Mouse (Mus musculus): ENCODE measurements around the gene Avpr2. TPM values are rescaled to one million over a fixed set of nuclear protein-coding genes. Genes with fewer than 3 reads are reported as not detected.

The Avpr2 gene
- 0.11 and 0.16 TPM in 2 replicates for polyA plus RNA-seq (2015; fragmentation: Nextera tagmentation; extraction: Ambion mirVana)

- Histone ChIP-seq H3K27ac (replicated peaks) (no peak within 1 kb of the TSS), H3K9me3 (replicated peaks) (no peaks in the 10 kb centered on the region), H3K4me3 (replicated peaks) (no peak within 1 kb of the TSS), H3K27me3 (no peaks in the 10 kb centered on the region), H3K4me1 (no peaks in the 10 kb centered on the region), H3K36me3 (no peaks in the 10 kb centered on the region), H3K4me2 (replicated peaks) (no peak within 1 kb of the TSS), H3K9ac (no peak within 1 kb of the TSS)
- no peak for ATAC-seq (ENCODE audit: insufficient number of reproducible peaks, low FRiP score, low TSS enrichment, low read depth)
- 58% methylated on average over 6 of the region's 6 CpGs for WGBS
Observed at GRCm38 (mm10) chrX:73891551-73892152, at the start of gene Avpr2. TSS of gene Avpr2 (plus strand) at chrX:73892102.

GRCm38 (mm10) chrX:73854326-73855086 lies 37.4 kb upstream of the Avpr2 start:
- no peak overlapping the region for H3K9ac ChIP-seq
- ATAC-seq (ENCODE audit: insufficient number of reproducible peaks, low FRiP score, low TSS enrichment, low read depth) = no peak
- 91% methylated on average over 9 of the region's 9 CpGs for WGBS
- no peaks in the 10 kb centered on the region for H3K9me3 ChIP-seq (replicated peaks)
- no peaks in the 10 kb centered on the region for H3K4me1 ChIP-seq
- H3K4me3 ChIP-seq (replicated peaks) = no peak overlapping the region
- H3K27me3 ChIP-seq = no peaks in the 10 kb centered on the region
- H3K4me2 ChIP-seq (replicated peaks) = no peak overlapping the region
- no peak overlapping the region for H3K27ac ChIP-seq (replicated peaks)
- H3K36me3 ChIP-seq = no peaks in the 10 kb centered on the region

- Histone ChIP-seq H3K4me3 (replicated peaks) (no peak overlapping the region), H3K27me3 (no peaks in the 10 kb centered on the region), H3K4me1 (no peaks in the 10 kb centered on the region), H3K4me2 (replicated peaks) (no peak overlapping the region), H3K27ac (replicated peaks) (no peak overlapping the region), H3K36me3 (no peaks in the 10 kb centered on the region), H3K9ac (no peak overlapping the region), H3K9me3 (replicated peaks) (no peaks in the 10 kb centered on the region)
- WGBS = 61% methylated on average over 3 of the region's 3 CpGs
- ATAC-seq (ENCODE audit: insufficient number of reproducible peaks, low FRiP score, low TSS enrichment, low read depth) = no peak
Observed at GRCm38 (mm10) chrX:73855087-73855408, 36.9 kb upstream of the Avpr2 start.

- no peak overlapping the region for H3K27ac ChIP-seq (replicated peaks)
- 55% methylated on average over 3 of the region's 3 CpGs for WGBS
- H3K4me2 ChIP-seq (replicated peaks) = no peak overlapping the region
- no peak for ATAC-seq (ENCODE audit: insufficient number of reproducible peaks, low FRiP score, low TSS enrichment, low read depth)
- no peaks in the 10 kb centered on the region for H3K9me3 ChIP-seq (replicated peaks)
- no peaks in the 10 kb centered on the region for H3K27me3 ChIP-seq
- H3K4me1 ChIP-seq = no peaks in the 10 kb centered on the region
- no peak overlapping the region for H3K4me3 ChIP-seq (replicated peaks)
- no peak overlapping the region for H3K9ac ChIP-seq
- no peaks in the 10 kb centered on the region for H3K36me3 ChIP-seq
Observed at GRCm38 (mm10) chrX:73864692-73865091, 27.2 kb upstream of the Avpr2 start.

- H3K27me3 ChIP-seq = no peaks in the 10 kb centered on the region
- no peak overlapping the region for H3K9ac ChIP-seq
- H3K36me3 ChIP-seq = no peaks in the 10 kb centered on the region
- H3K9me3 ChIP-seq (replicated peaks) = no peaks in the 10 kb centered on the region
- WGBS = 21% methylated on average over 3 of the region's 3 CpGs
- H3K4me3 ChIP-seq (replicated peaks) = no peak overlapping the region
- no peaks in the 10 kb centered on the region for H3K4me1 ChIP-seq
- no peak overlapping the region for H3K4me2 ChIP-seq (replicated peaks)
- no peak for ATAC-seq (ENCODE audit: insufficient number of reproducible peaks, low FRiP score, low TSS enrichment, low read depth)
- H3K27ac ChIP-seq (replicated peaks) = no peak overlapping the region
Observed at GRCm38 (mm10) chrX:73867256-73867655, 24.6 kb upstream of the Avpr2 start.

- H3K4me2 ChIP-seq (replicated peaks) = no peak overlapping the region
- WGBS = 90% methylated on average over 1 of the region's 1 CpGs
- no peaks in the 10 kb centered on the region for H3K27me3 ChIP-seq
- ATAC-seq (ENCODE audit: insufficient number of reproducible peaks, low FRiP score, low TSS enrichment, low read depth) = no peak
- no peaks in the 10 kb centered on the region for H3K9me3 ChIP-seq (replicated peaks)
- no peaks in the 10 kb centered on the region for H3K4me1 ChIP-seq
- H3K36me3 ChIP-seq = no peaks in the 10 kb centered on the region
- H3K4me3 ChIP-seq (replicated peaks) = no peak overlapping the region
- no peak overlapping the region for H3K27ac ChIP-seq (replicated peaks)
- no peak overlapping the region for H3K9ac ChIP-seq
Observed at GRCm38 (mm10) chrX:73867852-73868251, 24.1 kb upstream of the Avpr2 start.

- 11% methylated on average over 5 of the region's 5 CpGs for WGBS
- H3K27ac ChIP-seq (replicated peaks) = no peak overlapping the region
- no peaks in the 10 kb centered on the region for H3K36me3 ChIP-seq
- H3K4me3 ChIP-seq (replicated peaks) = no peak overlapping the region
- no peaks in the 10 kb centered on the region for H3K27me3 ChIP-seq
- no peak overlapping the region for H3K9ac ChIP-seq
- ATAC-seq (ENCODE audit: insufficient number of reproducible peaks, low FRiP score, low TSS enrichment, low read depth) = no peak
- no peaks in the 10 kb centered on the region for H3K9me3 ChIP-seq (replicated peaks)
- no peak overlapping the region for H3K4me2 ChIP-seq (replicated peaks)
- no peaks in the 10 kb centered on the region for H3K4me1 ChIP-seq
Observed at GRCm38 (mm10) chrX:73869334-73869733, 22.6 kb upstream of the Avpr2 start.

- no peaks in the 10 kb centered on the region for H3K9me3 ChIP-seq (replicated peaks)
- H3K9ac ChIP-seq = no peak overlapping the region
- H3K4me3 ChIP-seq (replicated peaks) = no peak overlapping the region
- no peak overlapping the region for H3K27ac ChIP-seq (replicated peaks)
- no peak overlapping the region for H3K4me2 ChIP-seq (replicated peaks)
- no peaks in the 10 kb centered on the region for H3K36me3 ChIP-seq
- H3K4me1 ChIP-seq = no peaks in the 10 kb centered on the region
- no peak for ATAC-seq (ENCODE audit: insufficient number of reproducible peaks, low FRiP score, low TSS enrichment, low read depth)
- no peaks in the 10 kb centered on the region for H3K27me3 ChIP-seq
Observed at GRCm38 (mm10) chrX:73871474-73871873, 20.4 kb upstream of the Avpr2 start.

- H3K9me3 ChIP-seq (replicated peaks) = no peaks in the 10 kb centered on the region
- 50% methylated on average over 1 of the region's 1 CpGs for WGBS
- H3K27ac ChIP-seq (replicated peaks) = no peak overlapping the region
- H3K36me3 ChIP-seq = no peaks in the 10 kb centered on the region
- ATAC-seq (ENCODE audit: insufficient number of reproducible peaks, low FRiP score, low TSS enrichment, low read depth) = no peak
- no peak overlapping the region for H3K4me2 ChIP-seq (replicated peaks)
- no peaks in the 10 kb centered on the region for H3K4me1 ChIP-seq
- H3K27me3 ChIP-seq = no peaks in the 10 kb centered on the region
- H3K4me3 ChIP-seq (replicated peaks) = no peak overlapping the region
- no peak overlapping the region for H3K9ac ChIP-seq
Observed at GRCm38 (mm10) chrX:73871956-73872355, 19.9 kb upstream of the Avpr2 start.

GRCm38 (mm10) chrX:73875881-73876280 lies 16.0 kb upstream of the Avpr2 start:
- Histone ChIP-seq H3K4me2 (replicated peaks) (no peak overlapping the region), H3K9me3 (replicated peaks) (no peaks in the 10 kb centered on the region), H3K36me3 (no peaks in the 10 kb centered on the region), H3K27me3 (peaks cover 14% of the 10 kb centered on the region), H3K4me3 (replicated peaks) (no peak overlapping the region), H3K9ac (no peak overlapping the region), H3K4me1 (no peaks in the 10 kb centered on the region), H3K27ac (replicated peaks) (no peak overlapping the region)
- WGBS = 47% methylated on average over 2 of the region's 2 CpGs
- ATAC-seq (ENCODE audit: insufficient number of reproducible peaks, low FRiP score, low TSS enrichment, low read depth) = no peak

GRCm38 (mm10) chrX:73877014-73877413 lies 14.9 kb upstream of the Avpr2 start:
- no peak overlapping the region for H3K4me3 ChIP-seq (replicated peaks)
- ATAC-seq (ENCODE audit: insufficient number of reproducible peaks, low FRiP score, low TSS enrichment, low read depth) = no peak
- no peaks in the 10 kb centered on the region for H3K36me3 ChIP-seq
- H3K4me1 ChIP-seq = peaks cover 6% of the 10 kb centered on the region; the same call in 1 of the 2 replicates
- no peak overlapping the region for H3K27ac ChIP-seq (replicated peaks)
- WGBS = 56% methylated on average over 1 of the region's 1 CpGs
- H3K27me3 ChIP-seq = peaks cover 14% of the 10 kb centered on the region
- H3K9ac ChIP-seq = no peak overlapping the region
- H3K9me3 ChIP-seq (replicated peaks) = no peaks in the 10 kb centered on the region
- no peak overlapping the region for H3K4me2 ChIP-seq (replicated peaks)
